Mouse (Mus musculus) myocyte (in vitro differentiated cells): ENCODE data around the gene Gm10964. TPM values are rescaled to one million over a fixed set of nuclear protein-coding genes. Genes with fewer than 3 reads are reported as not detected.
A peak's percentile ranks its signal among the peaks of the same experiment; 100 is the strongest.

Source experiments
- H3K27me3 ChIP-seq: one replicate; pipeline ENCODE4 v1.6.1; 2011; ENCODE audit not compliant: control insufficient read depth, insufficient read depth, insufficient read length
- H3K36me3 ChIP-seq: one replicate; pipeline ENCODE4 v1.6.1; 2011; ENCODE audit not compliant: control insufficient read depth, insufficient read depth
- H3K4me2 ChIP-seq: one replicate; pipeline ENCODE4 v1.6.1; 2011; ENCODE audit warnings: low read depth, control low read depth
- H3K4me3 ChIP-seq: one replicate; pipeline ENCODE4 v1.5.1; 2011; ENCODE audit warnings: mild to moderate bottlenecking, control low read depth, moderate library complexity
- H3K79me2 ChIP-seq: one replicate; pipeline ENCODE4 v1.6.1; 2011; ENCODE audit not compliant: control insufficient read depth, insufficient read depth
- H3ac ChIP-seq: one replicate; pipeline ENCODE4 v1.6.1; 2011; ENCODE audit not compliant: control insufficient read depth, insufficient read length
- CEBPB ChIP-seq: IDR thresholded peaks from 2 replicates; pipeline ENCODE4 v1.6.1; 2011; ENCODE audit warnings: mild to moderate bottlenecking, moderate library complexity; ENCODE audit not compliant: poor library complexity, insufficient read depth, severe bottlenecking
- E2F4 ChIP-seq: IDR thresholded peaks from one replicate; pipeline ENCODE4 v1.6.1; 2011; ENCODE audit warnings: mild to moderate bottlenecking, control low read depth, moderate library complexity; ENCODE audit not compliant: insufficient read depth
- MAX ChIP-seq: IDR thresholded peaks from one replicate; pipeline ENCODE4 v1.6.1; 2011; ENCODE audit warnings: low read depth, mild to moderate bottlenecking, control low read depth
- MYOD1 ChIP-seq, 3 experiments: IDR thresholded peaks; one replicate each; pipeline ENCODE4 v1.6.1; 2011; ENCODE audit warnings: control low read depth in 2 of 3, low read depth in 2 of 3, mild to moderate bottlenecking in 2 of 3, moderate library complexity in 1 of 3; ENCODE audit not compliant: insufficient read length in 2 of 3, control insufficient read depth in 1 of 3
- MYOG ChIP-seq, 3 experiments: IDR thresholded peaks; one replicate each; pipeline ENCODE4 v1.6.1; 2011; ENCODE audit warnings: control low read depth in 2 of 3, low read depth in 2 of 3, mild to moderate bottlenecking in 2 of 3; ENCODE audit not compliant: insufficient read length in 2 of 3, control insufficient read depth in 1 of 3, insufficient read depth in 1 of 3
- POLR2A ChIP-seq: IDR thresholded peaks from one replicate; pipeline ENCODE4 v1.6.1; 2011; ENCODE audit warnings: low read depth, mild to moderate bottlenecking, control low read depth, moderate library complexity; ENCODE audit not compliant: insufficient read length
- POLR2AphosphoS2 ChIP-seq: IDR thresholded peaks from one replicate; pipeline ENCODE4 v1.6.1; 2011; ENCODE audit warnings: low read depth, control low read depth; ENCODE audit not compliant: insufficient read length
- REST ChIP-seq: IDR thresholded peaks from one replicate; pipeline ENCODE4 v1.6.1; 2011; ENCODE audit warnings: mild to moderate bottlenecking, control low read depth, moderate library complexity; ENCODE audit not compliant: insufficient read depth, insufficient read length
- SRF ChIP-seq: IDR thresholded peaks from one replicate; pipeline ENCODE4 v1.6.1; 2011; ENCODE audit warnings: low read depth; ENCODE audit not compliant: control insufficient read depth, insufficient read length
- TCF12 ChIP-seq: IDR thresholded peaks from one replicate; pipeline ENCODE4 v1.6.1; 2011; ENCODE audit warnings: mild to moderate bottlenecking, control low read depth; ENCODE audit not compliant: poor library complexity, insufficient read depth, severe bottlenecking
- TCF3 ChIP-seq: IDR thresholded peaks from one replicate; pipeline ENCODE4 v1.6.1; 2011; ENCODE audit warnings: low read depth, control low read depth; ENCODE audit not compliant: insufficient read length
- USF1 ChIP-seq: IDR thresholded peaks from one replicate; pipeline ENCODE4 v1.6.1; 2011; ENCODE audit warnings: low read depth, mild to moderate bottlenecking, control low read depth, moderate library complexity
- polyA plus RNA-seq: library from polyadenylated mRNA; unstranded; fragments of >200 nt; fragmentation: generic; extraction: Trizol; gene quantifications from one replicate; pipeline ENCODE4 v1.2.1, GENCODE M21; 2012; ENCODE audit warnings: missing spikeins

Gene Gm10964
- polyA plus RNA-seq, 1 experiment, result not detected

- TF ChIP-seq CEBPB, result no peak
- no peak for TF ChIP-seq POLR2AphosphoS2
- TF ChIP-seq REST, result no peak
- no peak for TF ChIP-seq SRF
- no peak for TF ChIP-seq MAX
- TF ChIP-seq USF1, result no peak
- no peak for TF ChIP-seq TCF3
- peak in 1 of 3 experiments; percentile 33 for TF ChIP-seq MYOG (IDR thresholded peaks at IDR 0.05; ENCODE audit: control insufficient read depth in 1 of 3, insufficient read depth in 1 of 3, insufficient read length in 2 of 3, low read depth in 2 of 3)
- no peak for TF ChIP-seq TCF12
- peak in 1 of 3 experiments; percentile 34 for TF ChIP-seq MYOD1 (IDR thresholded peaks at IDR 0.05; ENCODE audit: control insufficient read depth in 1 of 3, insufficient read length in 2 of 3, low read depth in 2 of 3)
- TF ChIP-seq E2F4, result no peak
- TF ChIP-seq POLR2A, result no peak
- no peak overlapping the region for H3ac ChIP-seq
- peak overlapping the region; percentile 47 for H3K4me2 ChIP-seq
These were observed 23.1 kb upstream of the Gm10964 start for GRCm38 (mm10) chr3:103715762-103716693.

GRCm38 (mm10) chr3:103716774-103717760 lies 22.1 kb upstream of the Gm10964 start:
- H3K4me3 ChIP-seq, result no peak overlapping the region
- H3K36me3 ChIP-seq, result no peaks in the 10 kb centered on the region
- TF ChIP-seq CEBPB, result no peak
- TF ChIP-seq MYOG (IDR thresholded peaks at IDR 0.05; ENCODE audit: control insufficient read depth in 1 of 3, insufficient read depth in 1 of 3, insufficient read length in 2 of 3, low read depth in 2 of 3), result no peak
- TF ChIP-seq TCF12, result no peak
- TF ChIP-seq MAX, result no peak
- TF ChIP-seq MYOD1 (IDR thresholded peaks at IDR 0.05; ENCODE audit: control insufficient read depth in 1 of 3, insufficient read length in 2 of 3, low read depth in 2 of 3), result peak in 2 of 3 experiments; percentile 3 to 16

More at GRCm38 (mm10) chr3:103715762-103716693, 23.1 kb upstream of the Gm10964 start:
- no peaks in the 10 kb centered on the region for H3K79me2 ChIP-seq
- H3K27me3 ChIP-seq, result no peaks in the 10 kb centered on the region
- no peaks in the 10 kb centered on the region for H3K36me3 ChIP-seq
- H3K4me3 ChIP-seq, result no peak overlapping the region

GRCm38 (mm10) chr3:103718728-103719127 lies 20.4 kb upstream of the Gm10964 start:
- TF ChIP-seq E2F4 (no peak), TCF12 (no peak), MYOG (IDR thresholded peaks at IDR 0.05; ENCODE audit: control insufficient read depth in 1 of 3, insufficient read depth in 1 of 3, insufficient read length in 2 of 3, low read depth in 2 of 3) (no peak), MYOD1 (IDR thresholded peaks at IDR 0.05; ENCODE audit: control insufficient read depth in 1 of 3, insufficient read length in 2 of 3, low read depth in 2 of 3) (no peak), POLR2A (no peak), POLR2AphosphoS2 (no peak), TCF3 (no peak), USF1 (no peak), MAX (no peak), CEBPB (no peak), SRF (no peak), REST (no peak)
- Histone ChIP-seq H3K4me3 (no peak overlapping the region), H3K36me3 (no peaks in the 10 kb centered on the region), H3K4me2 (no peak overlapping the region), H3ac (no peak overlapping the region), H3K27me3 (no peaks in the 10 kb centered on the region), H3K79me2 (no peaks in the 10 kb centered on the region)

More at GRCm38 (mm10) chr3:103716774-103717760, 22.1 kb upstream of the Gm10964 start:
- Histone ChIP-seq H3K4me2 (peak overlapping the region; percentile 47), H3ac (no peak overlapping the region), H3K79me2 (no peaks in the 10 kb centered on the region), H3K27me3 (no peaks in the 10 kb centered on the region)

GRCm38 (mm10) chr3:103724137-103724536 lies 15.0 kb upstream of the Gm10964 start:
- H3K4me3 ChIP-seq, result no peak overlapping the region
- no peaks in the 10 kb centered on the region for H3K36me3 ChIP-seq
- no peaks in the 10 kb centered on the region for H3K79me2 ChIP-seq
- H3ac ChIP-seq, result no peak overlapping the region
- H3K27me3 ChIP-seq, result no peaks in the 10 kb centered on the region
- H3K4me2 ChIP-seq, result no peak overlapping the region
- TF ChIP-seq E2F4, result no peak
- TF ChIP-seq CEBPB, result no peak
- no peak for TF ChIP-seq TCF12
- TF ChIP-seq MYOG (IDR thresholded peaks at IDR 0.05; ENCODE audit: control insufficient read depth in 1 of 3, insufficient read depth in 1 of 3, insufficient read length in 2 of 3, low read depth in 2 of 3), result no peak
- TF ChIP-seq USF1, result no peak
- no peak for TF ChIP-seq MAX
- no peak for TF ChIP-seq POLR2AphosphoS2
- TF ChIP-seq SRF, result no peak
- TF ChIP-seq TCF3, result no peak
- TF ChIP-seq POLR2A, result no peak
- no peak for TF ChIP-seq REST
- TF ChIP-seq MYOD1 (IDR thresholded peaks at IDR 0.05; ENCODE audit: control insufficient read depth in 1 of 3, insufficient read length in 2 of 3, low read depth in 2 of 3), result no peak
